Mouse (Mus musculus) monocyte, adult 2 months (primary cell): ENCODE measurements around the gene Sirt5.
A peak's percentile ranks its signal among the peaks of the same experiment; 100 is the strongest.

Experiments
- DNase-seq, 2 experiments: peaks; one replicate each; pipeline ENCODE4 v3.0.0; 2022; ENCODE audit warnings: low spot score in 2 of 2, low read depth in 1 of 2

Gene Sirt5

GRCm38 (mm10) chr13:43372892-43373291 lies 7.6 kb downstream of the Sirt5 start:
- no peak for DNase-seq

GRCm38 (mm10) chr13:43374205-43374604 lies 8.9 kb downstream of the Sirt5 start:
- no peak for DNase-seq

- no peak for DNase-seq
These were observed 9.7 kb downstream of the Sirt5 start for GRCm38 (mm10) chr13:43374918-43375432.

DNA sequence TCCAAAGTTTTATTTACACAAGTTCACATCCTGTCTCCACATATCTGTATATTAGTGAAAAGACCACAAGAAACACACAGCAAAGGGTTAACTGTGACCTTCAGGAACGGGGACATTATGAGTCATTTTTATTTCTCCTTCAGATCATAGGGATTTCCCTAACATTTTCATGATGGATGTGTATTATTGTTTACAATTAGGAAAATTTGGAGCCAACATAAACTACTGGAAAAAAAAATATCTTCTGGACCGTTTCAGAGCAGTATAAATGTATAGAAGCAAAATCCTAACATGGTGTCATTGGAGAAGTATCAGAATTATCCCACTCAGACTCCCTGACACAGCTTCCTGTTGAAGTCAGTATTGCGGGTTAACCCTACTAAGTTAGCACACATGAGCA lies 14.7 kb downstream of the Sirt5 start:
- no peak for DNase-seq

DNA sequence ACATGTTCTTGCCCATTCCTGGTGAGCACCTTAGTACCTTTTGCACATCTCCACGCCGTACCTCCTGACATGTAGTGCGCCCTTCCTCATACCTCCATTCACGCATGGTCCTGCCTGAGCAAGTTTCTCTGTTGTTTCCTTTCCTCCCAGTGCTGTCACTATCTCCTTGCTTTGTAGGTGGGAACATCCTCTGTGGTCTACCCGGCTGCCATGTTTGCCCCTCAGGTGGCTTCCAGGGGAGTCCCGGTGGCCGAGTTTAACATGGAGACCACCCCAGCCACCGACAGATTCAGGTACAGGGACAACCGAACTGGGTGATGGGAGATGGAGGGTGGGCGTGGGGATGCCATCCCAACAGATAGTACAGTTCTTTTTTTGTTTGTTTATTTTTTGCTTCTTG lies 20.0 kb downstream of the Sirt5 start:
- DNase-seq, result no peak

GRCm38 (mm10) chr13:43397700-43398296 lies 32.5 kb downstream of the Sirt5 start:
- DNase-seq, result no peak

- peak; percentile 81 to 91 for DNase-seq
These were observed 33.2 kb downstream of the Sirt5 start, which contains the start of gene Nol7 for GRCm38 (mm10) chr13:43398297-43399080. Gene Nol7 (plus strand): TSS chr13:43398390.

DNA sequence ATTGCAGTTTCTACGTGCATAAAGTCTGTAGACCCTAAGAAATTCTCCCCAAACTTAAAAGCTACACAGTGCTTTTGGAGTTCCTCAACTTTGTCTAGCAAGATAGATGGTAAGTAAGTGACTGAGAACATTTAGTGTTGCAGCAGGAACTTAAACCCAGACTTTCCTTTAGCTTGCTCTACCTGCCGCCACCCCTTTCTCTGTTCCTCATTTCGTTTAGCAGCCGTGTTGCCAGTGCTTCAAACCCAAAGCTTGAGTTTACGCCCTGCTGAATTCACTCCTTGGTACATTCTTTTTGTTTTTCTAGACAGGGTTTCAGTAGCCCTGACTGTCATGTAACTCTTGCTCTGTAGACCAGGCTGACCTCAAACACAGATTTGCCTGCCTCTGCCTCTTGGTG lies 34.3 kb downstream of the Sirt5 start:
- no peak for DNase-seq

DNA sequence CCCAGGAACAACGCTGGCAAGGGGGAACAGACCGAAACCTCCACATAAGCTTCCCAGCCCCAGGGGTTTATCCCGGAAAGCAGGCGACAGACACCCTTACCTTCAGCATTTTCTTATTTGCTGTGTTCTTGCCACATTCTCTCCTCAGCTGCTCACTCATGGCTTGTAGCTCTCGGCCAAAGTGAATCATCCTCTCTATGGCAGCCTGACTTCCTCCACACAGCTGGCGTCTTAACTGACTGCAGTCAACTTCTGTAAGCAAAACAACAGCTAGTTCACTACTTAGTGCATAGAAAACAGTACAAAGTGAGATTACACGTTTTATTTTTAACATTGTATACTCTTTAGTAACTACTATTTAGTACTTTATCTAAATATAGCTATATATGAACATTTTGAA lies 47.0 kb downstream of the Sirt5 start:
- DNase-seq, result no peak

GRCm38 (mm10) chr13:43413611-43414010 lies 48.3 kb downstream of the Sirt5 start:
- no peak for DNase-seq

- no peak for DNase-seq
These were observed 50.0 kb downstream of the Sirt5 start for GRCm38 (mm10) chr13:43415249-43415648.

DNA sequence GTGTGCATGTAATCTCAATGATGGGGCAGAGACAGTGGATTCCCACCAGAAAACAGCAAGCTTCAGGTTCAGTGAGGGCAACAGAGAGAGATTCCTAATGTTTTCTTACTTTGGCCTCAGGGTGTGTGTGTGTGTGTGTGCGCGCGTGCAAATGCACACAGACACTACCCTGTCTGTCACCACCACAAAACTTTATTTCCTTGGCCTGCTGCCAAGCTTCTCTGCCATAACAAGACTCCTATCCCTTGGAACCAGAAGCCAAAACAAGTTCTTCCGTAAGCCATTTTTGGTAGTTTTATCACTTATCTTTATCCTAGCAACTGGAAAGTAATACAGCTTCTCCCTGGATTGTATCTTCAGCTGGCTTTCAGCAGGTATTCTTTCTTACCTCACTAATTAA lies 63.1 kb downstream of the Sirt5 start:
- DNase-seq, result no peak

DNA sequence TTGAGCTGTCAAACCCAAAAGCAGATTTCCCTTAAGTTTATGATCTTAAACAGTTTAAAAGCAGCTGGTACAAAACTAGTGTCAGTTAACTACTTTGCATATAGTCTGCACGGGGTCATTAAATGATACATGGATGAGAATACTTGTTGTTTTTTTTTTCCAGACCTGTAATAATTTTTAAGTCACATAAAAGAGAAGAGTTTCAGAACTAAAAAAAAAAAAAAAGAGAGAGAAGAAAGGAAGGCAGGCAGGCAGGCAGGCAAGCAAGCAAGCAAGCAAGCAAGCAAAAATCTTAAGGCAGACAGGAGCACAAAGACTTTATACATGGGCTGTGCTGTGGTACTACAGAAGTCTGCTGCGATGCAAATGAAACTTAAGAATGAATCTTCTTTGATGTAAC lies 68.1 kb downstream of the Sirt5 start:
- no peak for DNase-seq

GRCm38 (mm10) chr13:43440376-43440775 lies 75.1 kb downstream of the Sirt5 start:
- no peak for DNase-seq

GRCm38 (mm10) chr13:43442551-43442950 lies 77.3 kb downstream of the Sirt5 start:
- no peak for DNase-seq

- DNase-seq, result no peak
These were observed 78.4 kb downstream of the Sirt5 start for GRCm38 (mm10) chr13:43443706-43444105.

DNA sequence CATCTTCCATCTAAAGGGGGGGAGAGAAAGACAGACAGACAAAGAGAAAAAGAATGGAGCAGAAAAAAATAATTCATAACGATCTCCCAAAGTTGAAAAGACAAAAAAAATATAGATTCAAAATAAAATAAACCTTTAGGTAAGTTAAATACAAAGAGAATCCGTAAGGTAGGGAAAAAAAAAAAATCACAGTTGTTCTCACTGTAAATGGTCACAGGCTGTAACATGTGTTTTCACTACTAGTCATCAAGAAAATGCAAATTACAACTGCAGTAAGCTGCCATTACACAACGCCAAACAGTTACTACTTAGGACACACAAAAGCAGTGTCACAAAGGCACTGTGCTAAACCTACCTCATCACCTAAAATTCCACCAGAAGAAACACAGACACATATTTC lies 79.4 kb downstream of the Sirt5 start:
- no peak for DNase-seq
